Mouse (Mus musculus): ENCODE measurements around the gene B230219D22Rik. TPM values are rescaled to one million over a fixed set of nuclear protein-coding genes. Genes with fewer than 3 reads are reported as not detected.

B230219D22Rik gene
- polyA plus RNA-seq, 2 experiments from 2014 or later, result 12.9 to 15.2 TPM

GRCm38 (mm10) chr13:55727120-55727838, 34.4 kb downstream of the B230219D22Rik start, which contains the start of gene Pcbd2:
Gene Pcbd2, plus strand, starts transcription at chr13:55727368.
- peak; percentile 66 for ATAC-seq

GRCm38 (mm10) chr13:55727839-55728238, 34.9 kb downstream of the B230219D22Rik start:
- ATAC-seq, result peak; percentile 62

GRCm38 (mm10) chr13:55730716-55731115, 37.8 kb downstream of the B230219D22Rik start:
- ATAC-seq, result no peak

- no peak for ATAC-seq
Observed at GRCm38 (mm10) chr13:55732121-55732520, 39.2 kb downstream of the B230219D22Rik start.

GRCm38 (mm10) chr13:55733628-55734502, 40.9 kb downstream of the B230219D22Rik start:
- no peak for ATAC-seq

- ATAC-seq, result no peak
Observed at GRCm38 (mm10) chr13:55737885-55738284, 45.0 kb downstream of the B230219D22Rik start.

- ATAC-seq, result no peak
Observed at GRCm38 (mm10) chr13:55742306-55742705, 49.4 kb downstream of the B230219D22Rik start.

Other genes with a start within 250 kb of the B230219D22Rik start
- 10 to 100 TPM; 38.6 to 43.6 TPM for gene Grk6, start 248.1 kb upstream of the B230219D22Rik start, polyA plus RNA-seq (2017; shearing (Covaris generic))
- not detected for gene Prr7, start 228.9 kb upstream of the B230219D22Rik start, polyA plus RNA-seq (2017; shearing (Covaris generic))
- gene Dbn1, start 205.0 kb upstream of the B230219D22Rik start, polyA plus RNA-seq (2017; shearing (Covaris generic)), result under 1 TPM in 1 of 2 experiments, not detected in 1; 0.25 TPM
- gene Pdlim7, start 179.4 kb upstream of the B230219D22Rik start, polyA plus RNA-seq (2017; shearing (Covaris generic)), result 10 to 100 TPM in 1 of 2 experiments, 1 to 10 TPM in 1; 7.4 to 14.4 TPM
- gene Dok3, start 163.8 kb upstream of the B230219D22Rik start, polyA plus RNA-seq (2017; shearing (Covaris generic)), result 1 to 10 TPM in 1 of 2 experiments, not detected in 1; 2.7 TPM
- gene Ddx41, start 156.5 kb upstream of the B230219D22Rik start, polyA plus RNA-seq (2017; shearing (Covaris generic)), result 10 to 100 TPM; 46.8 to 54.5 TPM
- 10 to 100 TPM; 21.6 to 26.7 TPM for gene Fam193b, start 122.0 kb upstream of the B230219D22Rik start, polyA plus RNA-seq (2017; shearing (Covaris generic))
- 100 to 1,000 TPM; 152 to 296 TPM for gene Tmed9, start 119.4 kb upstream of the B230219D22Rik start, polyA plus RNA-seq (2017; shearing (Covaris generic))
- 10 to 100 TPM; 24.5 to 30.2 TPM for gene B4galt7, start 93.2 kb upstream of the B230219D22Rik start, polyA plus RNA-seq (2017; shearing (Covaris generic))
- gene Caml, start 70.1 kb upstream of the B230219D22Rik start, polyA plus RNA-seq (2017; shearing (Covaris generic)), result 10 to 100 TPM; 31.7 to 39.9 TPM
- gene Ddx46, start 58.1 kb upstream of the B230219D22Rik start, polyA plus RNA-seq (2017; shearing (Covaris generic)), result 10 to 100 TPM; 59.1 to 64.8 TPM
- gene Txndc15, start 21.5 kb downstream of the B230219D22Rik start, polyA plus RNA-seq (2017; shearing (Covaris generic)), result 10 to 100 TPM; 31.4 to 31.5 TPM
- gene Pcbd2, start 34.2 kb downstream of the B230219D22Rik start, polyA plus RNA-seq (2017; shearing (Covaris generic)), result 10 to 100 TPM; 11.9 to 15.1 TPM
- gene Catsper3, start 91.4 kb downstream of the B230219D22Rik start, polyA plus RNA-seq (2017; shearing (Covaris generic)), result under 1 TPM in 1 of 2 experiments, not detected in 1; 0.25 TPM
- not detected for gene Pitx1, start 143.1 kb downstream of the B230219D22Rik start, polyA plus RNA-seq (2017; shearing (Covaris generic))

Data from activated CD4-positive, CD25-positive, alpha-beta regulatory T cell, adult 4 months (primary cell).